Mouse (Mus musculus) embryonic facial prominence, embryonic 11.5 days (tissue): Measurements from ENCODE around the gene Tfcp2. TPM values are rescaled to one million over a fixed set of nuclear protein-coding genes. Genes with fewer than 3 reads are reported as not detected.
"Not testable (repeated sequence)": the region's sequence is repeated elsewhere in the genome, so short reads cannot be mapped to it uniquely, and the experiment has no call there.

Experiments used
- ATAC-seq: fragments of 200-750 bp; cut with Nextera tagmentation; replicated peaks from 2 replicates; pipeline ENCODE4 v1.8.0; 2017; ENCODE audit warnings: low read depth; ENCODE audit not compliant: insufficient number of reproducible peaks, low FRiP score, low TSS enrichment
- DNase-seq: peaks from one replicate; pipeline ENCODE4 v3.0.0-alpha.2; 2015; ENCODE audit warnings: low spot score
- H3K27ac ChIP-seq: fragments of 300-500 bp; sonication (generic); replicated peaks from 2 replicates; pipeline ENCODE4 v1.5.1; 2014; ENCODE audit warnings: mild to moderate bottlenecking, low read depth, low read length, control low read depth
- H3K27me3 ChIP-seq: fragments of 300-500 bp; sonication (generic); 2 replicates; pipeline ENCODE4 v1.6.1; 2014; ENCODE audit warnings: mild to moderate bottlenecking, low read length, moderate library complexity, mixed read lengths; ENCODE audit not compliant: control insufficient read depth, insufficient read depth
- H3K36me3 ChIP-seq: fragments of 300-500 bp; sonication (generic); replicated peaks from 2 replicates; pipeline ENCODE4 v1.6.1; 2014; ENCODE audit warnings: low read depth, mild to moderate bottlenecking, low read length, moderate library complexity, mixed read lengths; ENCODE audit not compliant: control insufficient read depth, insufficient read depth
- H3K4me1 ChIP-seq: fragments of 300-500 bp; sonication (generic); 2 replicates; pipeline ENCODE4 v1.6.1; 2014; ENCODE audit warnings: low read length, mixed read lengths; ENCODE audit not compliant: control insufficient read depth, insufficient read depth
- H3K4me2 ChIP-seq: fragments of 300-500 bp; sonication (generic); 2 replicates; pipeline ENCODE4 v1.6.1; 2014; ENCODE audit warnings: low read depth, mild to moderate bottlenecking, control low read depth, low read length, moderate library complexity
- H3K4me3 ChIP-seq: fragments of 300-500 bp; sonication (generic); 2 replicates; pipeline ENCODE4 v1.5.1; 2014; ENCODE audit warnings: low read depth, low read length, control low read depth
- H3K9ac ChIP-seq: fragments of 300-500 bp; sonication (generic); replicated peaks from 2 replicates; pipeline ENCODE4 v1.6.1; 2014; ENCODE audit warnings: mild to moderate bottlenecking, control low read depth, low read length
- H3K9me3 ChIP-seq: fragments of 300-500 bp; sonication (generic); replicated peaks from 2 replicates; pipeline ENCODE4 v1.6.1; 2016; ENCODE audit warnings: mild to moderate bottlenecking, low read length, inconsistent platforms, mixed read lengths; ENCODE audit not compliant: control insufficient read depth
- WGBS: fragments of 180-500 bp; shearing (Covaris S2); extraction: QIAGEN DNeasy Blood & Tissue Kit; methylation state at CpG from one replicate; pipeline ENCODE4 v1.1.7; 2014; 5-methylcytosine and 5-hydroxymethylcytosine counted together
- polyA plus RNA-seq: library from polyadenylated mRNA; unstranded; fragments of >200 nt; fragmentation: Nextera tagmentation; extraction: Ambion mirVana; gene quantifications from 2 replicates; pipeline ENCODE4 v1.2.1, GENCODE M21; 2014

The Tfcp2 gene
- polyA plus RNA-seq, 1 experiment from 2014 or later, result 25.3 TPM

GRCm38 (mm10) chr15:100520306-100520705 is 31.5 kb downstream of the Tfcp2 start:
- Histone ChIP-seq H3K4me3 (no peak overlapping the region), H3K9me3 (no peaks in the 10 kb centered on the region), H3K27me3 (no peaks in the 10 kb centered on the region), H3K4me2 (no peak overlapping the region), H3K9ac (no peak overlapping the region), H3K36me3 (no peaks in the 10 kb centered on the region; the same call in none of the 2 replicates), H3K4me1 (no peaks in the 10 kb centered on the region), H3K27ac (no peak overlapping the region)
- ATAC-seq, result no peak
- DNase-seq, result no peak
- 90% methylated on average over 14 of the region's 14 CpGs for WGBS

GRCm38 (mm10) chr15:100515121-100515520 is 36.7 kb downstream of the Tfcp2 start:
- Histone ChIP-seq H3K4me2 (no peak overlapping the region), H3K4me1 (no peaks in the 10 kb centered on the region), H3K36me3 (peaks cover 11% of the 10 kb centered on the region), H3K4me3 (no peak overlapping the region), H3K9ac (no peak overlapping the region), H3K27ac (no peak overlapping the region), H3K27me3 (no peaks in the 10 kb centered on the region), H3K9me3 (no peaks in the 10 kb centered on the region)
- DNase-seq (no peak), ATAC-seq (no peak)
- 81% methylated on average over 2 of the region's 2 CpGs for WGBS

- Histone ChIP-seq H3K9me3 (no peaks in the 10 kb centered on the region), H3K4me1 (no peaks in the 10 kb centered on the region), H3K4me3 (no peak overlapping the region), H3K27ac (no peak overlapping the region), H3K9ac (no peak overlapping the region), H3K4me2 (no peak overlapping the region), H3K36me3 (peaks cover 11% of the 10 kb centered on the region), H3K27me3 (no peaks in the 10 kb centered on the region)
- DNase-seq, result no peak
- no peak for ATAC-seq
- 89% methylated on average over 4 of the region's 4 CpGs for WGBS
These were observed 38.4 kb downstream of the Tfcp2 start for GRCm38 (mm10) chr15:100513387-100513786.

DNA sequence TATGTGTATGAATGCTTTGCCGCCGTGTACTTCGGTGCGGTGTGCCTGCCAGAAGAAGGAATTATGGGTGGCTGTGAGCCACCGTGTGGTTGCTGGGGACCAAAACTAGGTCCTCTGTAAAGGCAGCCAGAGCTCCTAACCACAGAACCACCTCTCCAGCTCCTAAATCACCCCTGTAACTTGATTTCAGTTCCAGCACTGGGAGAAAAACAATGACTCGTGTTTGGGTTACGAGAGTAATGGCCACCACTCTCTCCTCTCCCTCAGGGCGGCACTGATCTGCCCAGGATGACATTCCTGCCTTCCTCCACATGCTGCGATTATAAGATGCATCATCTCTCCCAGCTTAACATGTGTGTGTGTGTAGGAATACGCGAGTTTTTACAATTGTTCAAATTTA is 41.7 kb downstream of the Tfcp2 start:
- Histone ChIP-seq H3K9ac (no peak overlapping the region), H3K27me3 (no peaks in the 10 kb centered on the region), H3K4me3 (no peak overlapping the region), H3K4me1 (no peaks in the 10 kb centered on the region), H3K4me2 (no peak overlapping the region), H3K27ac (no peak overlapping the region), H3K36me3 (peaks cover 11% of the 10 kb centered on the region), H3K9me3 (no peaks in the 10 kb centered on the region)
- 92% methylated on average over 11 of the region's 11 CpGs for WGBS
- no peak for DNase-seq
- no peak for ATAC-seq

GRCm38 (mm10) chr15:100508454-100509167 is 43.2 kb downstream of the Tfcp2 start:
- ATAC-seq (no peak), DNase-seq (no peak)
- Histone ChIP-seq H3K36me3 (peaks cover 14% of the 10 kb centered on the region), H3K4me3 (no peak overlapping the region), H3K4me2 (no peak overlapping the region), H3K9ac (0 out of 2 replicates have a peak overlapping the region, but pooled peaks have one; percentile 13), H3K27ac (no peak overlapping the region), H3K4me1 (no peaks in the 10 kb centered on the region), H3K27me3 (no peaks in the 10 kb centered on the region), H3K9me3 (no peaks in the 10 kb centered on the region)
- WGBS, result 92% methylated on average over 13 of the region's 13 CpGs

- ATAC-seq, result not testable (repeated sequence)
These were observed 52.3 kb downstream of the Tfcp2 start for GRCm38 (mm10) chr15:100499506-100499905.

GRCm38 (mm10) chr15:100495102-100495501 is 56.7 kb downstream of the Tfcp2 start, which contains the start of gene Csrnp2:
Gene Csrnp2, minus strand, starts transcription at chr15:100495488.
- Histone ChIP-seq H3K9me3 (no peaks in the 10 kb centered on the region), H3K36me3 (no peaks in the 10 kb centered on the region; the same call in 1 of the 2 replicates), H3K27ac (peak within 1 kb of the TSS; percentile 85), H3K27me3 (no peaks in the 10 kb centered on the region), H3K4me1 (peaks cover 11% of the 10 kb centered on the region; the same call in 1 of the 2 replicates), H3K4me3 (peak within 1 kb of the TSS; percentile 81), H3K9ac (peak within 1 kb of the TSS; percentile 94), H3K4me2 (peak within 1 kb of the TSS; percentile 57)
- ATAC-seq, result peak; percentile 99
- peak; percentile 96 for DNase-seq
- WGBS, result under 1% methylated on average over 38 of the region's 40 CpGs

More at GRCm38 (mm10) chr15:100499506-100499905, 52.3 kb downstream of the Tfcp2 start:
- DNase-seq, H3K4me1 ChIP-seq, H3K4me2 ChIP-seq, H3K27me3 ChIP-seq, H3K9ac ChIP-seq, H3K4me3 ChIP-seq, H3K36me3 ChIP-seq, H3K27ac ChIP-seq, H3K9me3 ChIP-seq: not testable (repeated sequence)
- WGBS, result 86% methylated on average over 8 of the region's 8 CpGs

- Histone ChIP-seq H3K36me3 (no peaks in the 10 kb centered on the region; the same call in 1 of the 2 replicates), H3K27ac (peak overlapping the region; percentile 85), H3K9me3 (no peaks in the 10 kb centered on the region), H3K4me3 (peak overlapping the region; percentile 81), H3K4me2 (peak overlapping the region; percentile 57), H3K27me3 (no peaks in the 10 kb centered on the region), H3K4me1 (peaks cover 11% of the 10 kb centered on the region; the same call in 1 of the 2 replicates), H3K9ac (peak overlapping the region; percentile 94)
- whole genome bisulfite sequencing, result under 1% methylated on average over 29 of the region's 29 CpGs
- DNase-seq (peak; percentile 72), ATAC-seq (peak; percentile 86)
These were observed 57.2 kb downstream of the Tfcp2 start for GRCm38 (mm10) chr15:100494647-100495046.
